Mouse (Mus musculus): ENCODE measurements around the gene Lamp1.

Gene Lamp1

DNA sequence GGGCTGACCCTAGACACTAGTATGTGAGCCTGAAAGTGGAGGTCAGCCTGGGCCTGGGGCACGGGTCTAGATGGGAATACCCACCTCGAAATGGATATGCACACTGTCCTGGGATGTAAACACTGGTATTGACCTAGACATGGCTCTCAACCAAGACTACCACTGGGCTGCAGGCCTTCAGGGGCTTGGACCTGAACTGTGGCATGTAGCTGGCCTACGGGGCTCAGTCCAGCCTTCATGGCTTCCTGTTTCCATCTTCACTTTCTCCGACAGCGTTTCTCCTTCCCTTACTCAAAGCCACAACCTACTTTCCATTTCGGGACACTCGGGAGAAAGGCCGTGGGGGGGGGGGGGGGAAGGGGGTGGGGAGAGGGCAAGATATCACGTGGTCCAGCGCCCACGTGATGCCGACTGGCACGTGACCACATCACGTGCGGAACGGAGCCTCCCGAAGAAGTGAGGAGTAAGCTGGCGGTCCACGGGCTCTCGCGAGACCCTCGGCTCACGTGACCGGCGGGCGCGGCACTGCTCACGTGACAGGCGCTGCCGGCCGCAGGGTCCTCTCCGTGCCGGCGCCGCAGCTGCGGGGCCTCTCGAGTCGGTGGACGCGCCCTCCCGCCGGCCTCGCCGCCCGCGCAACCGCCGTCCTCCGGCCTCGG is at the start of gene Lamp1:
Gene Lamp1 (plus strand): TSS at position 444 of the 659 bp plus-strand sequence.
- DNase-seq = peak; percentile 100

DNA sequence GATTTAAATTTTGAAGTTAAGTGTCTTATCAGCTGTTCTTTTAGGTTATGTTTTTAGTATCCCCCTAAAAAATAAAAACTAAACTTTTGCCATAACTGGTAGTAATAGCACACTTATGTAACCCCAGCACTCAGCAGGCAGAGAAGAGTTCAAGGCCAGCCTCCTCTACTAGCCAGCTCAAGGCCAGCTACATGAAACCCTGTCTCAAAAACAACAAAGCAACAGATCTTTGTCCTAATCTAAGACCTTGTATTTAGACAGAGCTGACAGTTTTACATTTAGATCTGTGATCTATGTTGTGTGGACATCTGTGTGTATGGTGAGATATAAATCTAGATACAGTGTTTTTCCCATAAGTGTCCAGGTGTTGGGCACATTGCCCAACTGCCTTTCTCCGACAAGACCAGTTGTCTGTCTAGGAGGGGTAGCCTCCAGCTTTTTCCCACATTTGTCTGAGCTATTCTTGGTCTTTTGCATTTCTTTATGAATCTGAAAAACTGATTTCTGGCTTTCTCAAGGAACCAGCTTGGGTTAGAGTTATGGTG is 49.5 kb upstream of the Lamp1 start:
- DNase-seq = no peak

DNA sequence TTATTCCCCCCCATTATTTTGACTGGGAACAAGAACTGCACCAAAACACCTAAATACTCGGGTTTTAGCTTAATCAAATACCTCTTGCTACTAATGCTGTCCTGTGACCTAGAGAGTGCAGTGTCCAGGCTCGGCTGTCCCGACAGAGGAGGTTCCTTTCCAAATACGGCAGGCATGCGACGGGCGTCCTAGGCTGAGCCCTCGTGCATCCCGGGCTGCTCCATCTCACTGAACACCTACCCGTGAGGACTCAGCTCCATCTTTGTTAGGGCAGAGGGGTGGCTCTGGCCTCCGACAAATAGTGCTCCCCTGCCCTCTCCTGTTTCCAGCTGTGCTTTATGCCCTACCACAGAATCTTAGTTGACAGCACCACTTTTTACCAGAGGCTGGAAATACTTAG is 47.0 kb upstream of the Lamp1 start:
- no peak for DNase-seq

DNA sequence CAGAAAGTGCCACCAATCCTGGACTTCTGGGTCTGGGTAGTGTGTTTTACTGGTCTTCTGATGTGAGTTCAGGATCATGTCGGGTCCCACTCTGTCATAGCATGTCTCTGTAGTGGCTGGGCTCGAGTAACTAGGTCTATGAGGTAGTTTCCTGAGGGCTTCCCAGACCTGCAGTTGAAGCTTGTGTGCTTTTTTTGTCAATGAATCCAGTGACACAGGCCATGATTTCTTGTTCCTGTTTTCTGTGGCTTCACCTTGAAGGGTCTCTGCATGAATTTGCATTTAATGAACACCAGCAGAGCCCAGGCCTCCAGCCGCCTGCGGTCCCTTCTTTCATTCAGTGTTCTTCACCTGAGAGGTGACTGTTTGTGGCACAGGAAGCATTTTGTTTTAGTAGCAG is 45.7 kb upstream of the Lamp1 start:
- no peak for DNase-seq

DNA sequence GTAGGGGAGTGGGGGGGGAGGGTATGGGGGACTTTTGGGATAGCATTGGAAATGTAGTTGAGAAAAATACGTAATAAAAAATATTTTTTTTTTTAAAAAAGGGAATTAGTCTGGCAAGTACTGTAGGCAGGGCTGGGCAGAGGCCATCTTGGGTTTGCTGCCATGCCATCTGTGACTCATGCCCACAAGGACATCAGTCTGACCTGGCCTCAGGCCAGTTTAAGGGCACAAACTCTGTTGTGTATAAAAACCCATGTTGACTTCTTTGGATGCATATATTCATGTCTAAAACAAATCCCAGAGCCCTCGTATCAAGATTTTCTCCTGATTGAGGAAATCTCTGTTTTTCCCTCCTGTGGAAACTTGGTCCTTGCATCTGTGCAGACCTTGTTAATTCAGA is 41.9 kb upstream of the Lamp1 start:
- DNase-seq = no peak

DNA sequence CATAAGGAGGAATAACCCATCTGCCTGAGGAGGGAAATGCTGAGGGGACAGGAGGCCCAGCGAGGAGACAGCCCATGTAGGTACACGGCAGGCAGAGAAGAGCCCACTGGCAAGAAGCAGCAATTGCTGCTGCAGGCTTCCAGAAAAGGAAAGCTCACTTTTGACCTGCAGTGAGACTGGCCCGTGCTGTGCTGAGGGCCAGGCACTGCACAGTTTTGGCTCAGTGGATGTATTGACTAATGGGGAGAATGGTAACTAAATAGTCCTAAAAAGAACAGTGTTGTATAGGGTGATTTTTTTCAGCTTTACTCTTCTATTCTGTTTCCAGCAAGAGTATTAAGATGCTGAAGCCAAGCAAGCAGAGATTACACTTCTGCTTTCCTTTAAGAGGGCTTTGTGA is 40.4 kb upstream of the Lamp1 start:
- DNase-seq = no peak

DNA sequence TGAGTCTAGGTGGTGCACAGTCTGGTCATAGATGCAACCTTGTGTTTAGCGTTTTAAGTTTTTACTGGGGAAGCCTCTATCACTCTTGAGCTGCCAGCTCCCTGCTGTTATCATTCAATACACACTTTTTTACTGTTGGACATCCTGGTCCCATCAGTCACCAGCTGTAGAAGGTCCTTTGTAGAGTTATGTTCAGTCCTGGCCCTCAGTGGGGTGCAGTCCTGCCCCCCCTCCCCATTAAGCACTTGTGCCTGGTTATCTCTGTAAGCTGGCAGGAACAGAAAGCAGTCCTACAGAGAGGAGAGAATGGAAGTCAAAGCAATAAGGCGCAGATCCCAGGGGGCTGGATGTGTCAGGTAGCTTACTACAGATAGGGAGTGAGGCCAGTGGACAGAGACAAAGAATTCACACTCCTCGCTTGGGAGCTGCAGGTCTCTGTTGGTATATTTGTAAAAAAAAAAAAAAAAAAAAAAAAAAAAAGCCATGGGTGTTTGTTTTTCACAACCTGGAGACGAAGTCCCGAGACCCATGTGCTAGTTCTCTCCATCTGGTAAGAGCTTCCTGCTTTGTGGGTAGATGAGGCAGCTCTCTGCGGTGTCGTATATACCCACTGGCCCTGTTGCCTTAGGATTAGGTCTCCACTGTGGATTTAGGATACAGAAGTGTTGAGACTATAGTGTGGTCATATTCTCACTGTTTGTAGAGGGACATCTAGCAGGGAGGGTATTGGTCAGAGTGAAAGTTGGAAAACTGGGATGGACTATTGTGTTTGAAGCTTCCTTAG is 37.9 kb upstream of the Lamp1 start:
- no peak for DNase-seq

DNA sequence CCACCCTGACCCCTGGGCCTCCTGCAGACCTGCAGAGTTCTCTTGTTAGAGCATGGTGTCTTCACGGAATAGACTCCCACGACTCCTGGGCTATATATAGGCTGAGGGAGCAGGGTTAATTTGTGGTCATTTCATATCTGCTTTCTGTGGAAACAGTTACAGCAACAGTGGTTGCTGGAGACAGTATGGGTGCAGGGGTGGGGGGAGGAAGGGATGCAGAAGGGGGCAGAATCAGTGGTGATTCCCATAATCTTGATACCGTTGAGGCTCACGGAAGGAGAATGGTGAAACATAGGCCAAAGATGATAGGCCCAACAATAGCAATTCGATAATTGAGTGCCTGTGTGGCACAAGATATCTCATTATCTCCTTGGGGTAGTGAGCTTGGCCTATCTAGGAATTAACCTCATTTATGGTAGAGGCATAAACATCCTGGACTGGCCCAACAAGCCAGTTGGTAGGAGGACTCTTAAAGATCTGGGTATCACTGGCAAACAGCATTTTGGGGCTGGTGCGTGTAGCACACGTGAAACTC is 36.0 kb upstream of the Lamp1 start:
- no peak for DNase-seq

DNA sequence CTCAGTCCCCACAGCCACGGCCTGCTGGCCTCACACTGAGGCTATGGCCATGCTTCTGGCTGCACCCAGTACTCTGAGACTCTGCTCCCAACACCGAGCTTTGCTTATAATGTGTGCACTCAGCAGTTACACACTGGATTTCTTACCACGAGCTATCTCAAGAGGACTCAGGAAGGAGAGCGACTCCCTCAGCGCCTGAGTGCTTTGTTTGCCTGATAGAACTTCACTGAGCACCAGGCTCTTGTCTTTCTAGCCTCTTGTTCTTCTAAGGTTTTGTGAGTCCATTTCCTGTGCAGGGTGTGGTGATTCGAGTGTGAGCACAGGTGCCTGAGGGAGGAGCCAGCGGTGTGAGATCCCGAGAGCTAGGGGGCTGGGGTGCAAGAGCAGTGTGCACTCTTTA is 34.1 kb upstream of the Lamp1 start:
- DNase-seq = no peak

DNA sequence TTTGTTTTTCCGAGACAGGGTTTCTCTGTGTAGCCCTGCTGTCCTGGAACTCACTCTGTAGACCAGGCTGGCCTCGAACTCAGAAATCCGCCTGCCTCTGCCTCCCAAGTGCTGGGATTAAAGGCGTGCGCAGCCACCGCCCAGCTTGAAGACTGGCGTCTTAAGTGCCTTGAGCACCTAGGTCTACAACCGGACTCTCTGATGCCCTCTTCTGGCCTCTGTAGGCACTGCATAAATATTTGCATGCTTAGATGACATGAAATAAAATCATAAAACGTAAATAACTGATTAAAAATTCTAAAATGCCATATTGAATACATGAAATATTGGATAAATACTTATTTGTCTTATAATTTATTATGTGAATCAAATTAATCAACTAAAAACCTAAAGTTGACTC is 26.7 kb upstream of the Lamp1 start:
- DNase-seq = peak; percentile 50

DNA sequence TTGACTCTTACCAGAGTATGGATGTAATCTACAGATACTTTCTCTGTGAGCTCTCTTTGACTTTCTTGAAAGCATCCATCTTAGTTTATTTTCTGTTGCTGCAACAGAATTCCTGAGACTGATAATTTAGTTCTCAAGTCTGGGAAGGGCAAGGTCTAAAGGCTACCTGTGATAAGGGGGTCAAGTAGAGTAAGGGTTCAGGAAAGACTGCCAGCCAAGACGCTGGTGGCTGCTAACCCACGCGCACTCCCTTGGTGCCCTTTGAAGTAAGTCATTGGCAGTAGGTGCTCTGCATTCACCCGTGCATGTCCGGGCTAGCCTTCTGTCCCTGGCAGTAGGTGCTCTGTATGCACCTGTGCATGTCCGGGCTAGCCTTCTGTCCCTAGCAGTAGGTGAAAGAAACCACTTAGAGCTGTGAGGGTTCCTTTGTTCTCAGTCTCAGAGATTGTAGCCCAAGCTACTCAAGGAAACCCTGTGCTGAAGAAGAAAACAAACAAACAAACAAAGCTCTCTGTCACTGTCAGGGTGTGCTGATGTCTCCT is 19.2 kb upstream of the Lamp1 start:
- no peak for DNase-seq

DNA sequence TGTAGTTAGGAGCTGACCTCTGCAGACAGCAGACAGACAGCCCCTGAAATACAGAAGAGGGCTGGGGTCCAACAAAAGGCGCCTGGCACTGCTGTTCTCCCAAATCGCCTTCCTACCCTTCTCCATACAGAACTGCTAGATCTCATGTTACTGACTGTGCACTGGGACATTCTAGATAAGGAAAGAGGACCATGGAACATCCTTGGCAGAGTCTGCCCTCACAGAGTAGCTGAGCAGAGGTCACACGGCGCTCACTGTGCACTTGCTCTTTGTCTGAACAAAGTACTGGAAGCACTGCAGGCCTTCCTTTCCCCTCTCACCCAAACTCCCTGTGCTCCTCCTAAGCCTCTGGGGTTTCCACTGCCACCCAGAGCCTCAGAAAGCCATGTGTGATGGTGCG is 17.3 kb upstream of the Lamp1 start:
- no peak for DNase-seq

DNA sequence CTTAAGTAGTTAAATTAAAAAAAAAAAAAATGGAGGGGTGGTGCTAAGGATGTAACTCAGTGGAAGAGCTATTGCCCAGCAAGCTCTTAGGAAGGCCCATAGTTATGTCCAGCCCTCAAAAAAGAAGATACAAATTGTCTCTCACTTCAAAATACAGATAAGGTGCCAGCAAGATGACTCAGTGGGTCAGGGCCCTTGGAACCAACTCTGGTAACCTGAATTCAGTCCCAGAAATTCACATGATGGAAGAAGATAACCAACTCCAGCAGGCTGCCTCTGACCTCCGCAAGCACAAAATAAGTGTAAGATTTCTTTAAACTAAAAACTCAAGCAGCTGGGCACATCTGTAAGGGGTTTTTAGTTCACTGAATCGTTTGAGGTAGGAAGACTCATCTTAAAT is 10.5 kb upstream of the Lamp1 start:
- DNase-seq = no peak

DNA sequence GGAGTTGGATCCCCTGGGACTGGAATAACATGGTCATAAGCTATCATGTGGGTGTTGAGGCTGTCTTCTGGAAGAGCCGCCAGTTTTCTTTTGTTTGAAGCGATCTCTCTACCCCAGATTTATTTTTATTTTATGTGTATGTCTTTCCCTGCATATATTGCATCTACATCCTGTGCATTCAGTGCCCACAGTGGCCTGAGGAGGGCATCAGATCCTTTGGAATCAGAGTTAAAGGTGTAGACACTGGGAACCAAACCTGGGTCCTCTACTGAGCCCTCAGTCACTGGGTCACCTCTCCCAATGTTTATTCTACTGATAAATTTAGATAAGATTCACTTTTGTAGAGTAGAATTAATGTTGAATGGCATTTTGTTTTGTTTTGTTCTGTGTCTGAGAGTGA is 9.7 kb upstream of the Lamp1 start:
- no peak for DNase-seq

DNA sequence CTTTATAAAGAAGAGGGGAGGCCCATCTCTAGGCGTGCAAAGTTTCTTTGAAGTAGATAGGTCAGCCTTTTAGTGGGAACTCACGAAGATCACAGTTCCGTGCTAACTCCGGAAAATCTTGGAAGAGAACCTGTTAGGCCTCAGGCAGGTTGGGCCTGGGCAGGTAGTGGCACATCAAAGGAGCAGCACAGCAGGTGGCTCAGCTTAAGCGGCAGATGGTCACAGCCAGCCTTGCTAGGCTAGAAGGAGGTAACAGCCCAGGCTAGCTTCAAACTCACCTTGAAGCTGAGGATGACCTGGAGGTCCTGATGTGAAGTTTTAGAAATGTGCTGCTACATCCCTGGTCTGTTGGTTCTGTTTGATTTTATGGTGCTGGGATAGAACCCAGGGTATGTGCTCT is 9.1 kb upstream of the Lamp1 start:
- DNase-seq = no peak

DNA sequence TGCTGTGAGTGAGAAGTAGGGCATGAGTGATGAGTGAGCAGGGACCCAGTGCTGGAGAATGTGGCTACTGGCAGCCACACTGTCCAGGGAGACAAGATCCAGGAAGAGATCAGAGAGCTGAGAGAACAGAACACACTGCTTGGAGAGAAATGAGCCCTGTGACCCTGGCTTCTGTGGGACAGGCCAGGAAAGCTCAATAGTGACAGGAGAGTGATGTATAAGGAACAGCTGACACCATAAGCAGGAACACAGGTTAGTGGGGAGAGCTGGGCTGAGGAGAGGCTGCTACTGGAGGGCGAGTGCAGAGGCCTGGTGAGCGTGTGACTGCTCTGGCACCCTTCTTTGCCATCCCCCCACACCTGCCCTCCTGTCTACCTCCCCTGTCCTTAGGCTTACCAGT is 8.0 kb upstream of the Lamp1 start:
- no peak for DNase-seq

DNA sequence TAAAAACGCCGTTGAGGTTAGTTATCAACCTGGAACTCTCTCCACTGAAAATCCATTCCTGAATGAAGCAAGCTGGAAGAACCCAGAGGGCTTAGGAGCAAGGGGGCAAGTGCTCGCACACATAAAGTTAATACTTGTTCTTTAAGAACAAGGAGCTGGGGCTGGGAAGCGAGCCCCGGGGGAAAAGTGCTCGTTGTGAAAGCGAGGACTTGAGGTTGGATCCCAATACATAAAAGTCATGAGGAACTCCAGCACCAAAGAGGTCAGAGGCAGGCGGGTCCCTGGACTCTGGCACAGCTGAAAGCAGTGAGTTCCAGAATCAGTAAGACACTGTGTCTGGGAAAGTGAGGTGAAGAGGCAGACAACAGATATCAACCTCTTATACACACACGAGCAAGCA is 4.9 kb upstream of the Lamp1 start:
- DNase-seq = no peak

DNA sequence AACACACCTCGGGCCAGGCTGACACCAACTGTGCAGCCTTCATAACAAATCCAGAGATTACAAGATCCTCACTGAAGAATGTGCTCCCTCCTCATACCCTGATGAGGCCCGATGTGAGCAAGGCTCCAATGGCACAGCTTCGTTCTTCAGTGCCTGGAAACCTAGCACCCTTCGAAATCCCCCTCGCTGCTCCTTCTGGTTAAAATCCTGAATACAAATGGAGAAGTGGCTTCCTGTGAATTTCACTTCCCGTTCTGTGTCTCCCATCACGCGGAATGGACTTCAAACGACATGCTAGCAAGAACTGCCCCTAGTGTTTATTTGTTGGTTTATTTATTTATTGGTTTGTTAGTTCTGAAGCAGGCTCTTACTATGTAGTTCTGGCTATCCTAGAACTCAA is 3.6 kb upstream of the Lamp1 start:
- no peak for DNase-seq

DNA sequence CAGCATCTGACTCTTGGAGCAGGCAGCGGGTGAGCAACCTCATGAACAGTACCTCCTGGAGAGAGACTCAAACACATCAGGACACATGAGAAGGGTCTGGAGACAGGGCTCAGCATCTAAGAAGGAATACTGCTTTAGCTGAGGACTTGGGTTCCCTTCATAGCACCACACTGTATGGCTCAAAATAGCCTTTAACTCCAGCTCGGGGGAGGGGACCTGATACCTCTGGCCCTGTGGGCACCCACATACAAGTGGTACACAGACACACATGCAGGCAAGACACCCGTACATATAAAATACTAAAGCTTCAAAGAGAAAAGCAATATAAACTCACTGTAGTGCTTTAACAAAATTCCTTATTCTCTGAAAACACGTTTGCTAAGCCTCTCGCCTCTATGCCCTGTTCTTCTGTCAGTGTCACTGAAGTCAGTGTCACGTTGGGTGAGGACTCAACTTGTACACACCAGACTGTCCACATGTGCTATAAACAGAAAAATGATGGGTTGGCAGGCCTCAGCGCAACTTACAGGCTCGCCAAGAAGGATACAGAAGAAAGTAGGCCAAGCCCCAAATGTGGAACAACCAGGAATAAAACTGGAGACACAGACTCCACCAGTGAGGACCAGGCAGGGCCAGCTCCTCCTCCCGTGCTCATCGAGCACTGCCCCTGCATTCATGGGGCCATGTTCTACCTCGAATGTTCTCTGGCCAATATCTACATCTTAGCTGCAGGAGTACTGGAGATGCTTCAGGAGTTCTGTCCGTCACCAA is 2.4 kb upstream of the Lamp1 start:
- DNase-seq = peak; percentile 21

DNA sequence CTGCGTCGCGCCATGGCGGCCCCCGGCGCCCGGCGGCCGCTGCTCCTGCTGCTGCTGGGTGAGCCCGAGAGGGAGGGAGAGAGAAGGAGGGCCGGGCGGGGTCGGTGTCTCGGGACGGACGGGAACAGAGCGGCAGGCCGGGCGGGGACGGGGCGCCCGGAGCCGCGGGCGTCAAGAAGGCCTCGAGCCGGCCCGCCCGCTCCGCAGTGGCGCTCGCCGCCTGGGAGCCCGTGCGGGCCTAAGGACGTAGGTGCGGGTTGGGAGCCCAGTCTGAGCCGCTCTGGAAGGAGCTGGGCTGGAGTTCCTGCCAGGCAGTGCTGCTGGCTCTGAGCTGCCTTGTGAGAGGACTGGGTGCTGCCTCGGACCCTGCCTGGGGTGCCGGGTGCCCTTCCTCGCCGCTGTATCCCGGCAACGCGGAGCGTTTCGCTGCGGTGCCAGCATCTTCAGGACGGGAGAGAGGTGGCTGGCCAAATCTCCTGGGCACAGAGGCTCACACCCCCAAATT is 468 bp downstream of the Lamp1 start:
- DNase-seq = no peak

DNA sequence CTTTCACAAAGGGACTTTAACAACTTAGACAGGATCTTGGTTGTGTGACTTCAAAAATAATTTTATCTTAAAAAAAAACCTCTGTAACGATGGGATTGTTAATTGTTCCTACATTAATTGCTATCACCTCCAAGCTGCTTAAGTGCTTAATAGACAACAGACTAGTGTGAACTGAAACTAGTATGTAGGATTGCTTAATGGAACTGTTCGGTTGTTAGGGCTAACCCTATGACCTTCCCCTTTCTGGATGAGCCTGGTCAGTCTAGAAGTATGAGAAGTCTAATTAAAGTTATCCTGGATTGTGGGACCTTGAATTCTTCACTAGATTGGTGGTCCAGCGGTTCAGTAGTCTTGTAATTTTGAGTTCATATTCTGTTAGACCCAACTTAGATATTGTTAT is 1.7 kb downstream of the Lamp1 start:
- no peak for DNase-seq

DNA sequence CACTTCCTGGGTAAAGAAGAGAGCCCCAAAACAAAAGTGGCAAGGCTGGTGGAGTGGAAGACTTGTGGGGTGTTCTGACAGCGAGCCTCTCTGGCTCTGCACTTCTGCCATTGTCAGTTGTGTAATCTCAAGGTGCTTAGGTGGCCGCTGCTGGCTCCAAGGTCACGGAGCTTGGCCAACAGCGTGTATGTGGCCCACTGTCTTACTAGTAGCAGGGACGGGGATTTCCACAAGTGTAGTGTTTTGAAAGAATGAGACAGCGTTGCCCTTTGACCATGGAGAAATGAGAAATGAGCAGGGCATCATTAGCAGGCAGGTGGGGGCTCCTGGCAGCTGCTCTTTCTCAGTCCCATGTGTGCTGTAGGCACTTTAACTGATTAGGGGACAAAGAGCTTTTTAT is 3.1 kb downstream of the Lamp1 start:
- no peak for DNase-seq

DNA sequence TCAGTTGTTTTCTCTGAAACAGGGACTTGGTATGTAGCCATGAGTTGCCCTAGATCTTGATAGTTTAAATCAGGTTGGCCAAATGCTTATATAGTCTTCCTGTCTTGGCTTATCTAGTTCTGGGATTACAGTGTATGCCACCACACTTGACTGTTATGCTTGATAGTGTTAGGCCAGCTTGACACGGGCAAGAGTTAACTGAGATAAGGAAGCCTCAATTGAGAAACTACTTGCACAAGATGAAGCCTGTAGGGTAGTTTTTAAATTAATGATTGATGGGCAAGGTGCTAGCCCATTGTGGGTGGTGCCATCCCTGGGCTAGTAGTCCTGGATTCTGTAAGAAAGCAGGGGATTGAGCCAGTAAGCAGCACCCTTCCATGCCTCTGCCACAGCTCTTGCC is 4.6 kb downstream of the Lamp1 start:
- DNase-seq = no peak
